ENCODE assay signal across 7 mouse cellular contexts in the genomic region with DNA sequence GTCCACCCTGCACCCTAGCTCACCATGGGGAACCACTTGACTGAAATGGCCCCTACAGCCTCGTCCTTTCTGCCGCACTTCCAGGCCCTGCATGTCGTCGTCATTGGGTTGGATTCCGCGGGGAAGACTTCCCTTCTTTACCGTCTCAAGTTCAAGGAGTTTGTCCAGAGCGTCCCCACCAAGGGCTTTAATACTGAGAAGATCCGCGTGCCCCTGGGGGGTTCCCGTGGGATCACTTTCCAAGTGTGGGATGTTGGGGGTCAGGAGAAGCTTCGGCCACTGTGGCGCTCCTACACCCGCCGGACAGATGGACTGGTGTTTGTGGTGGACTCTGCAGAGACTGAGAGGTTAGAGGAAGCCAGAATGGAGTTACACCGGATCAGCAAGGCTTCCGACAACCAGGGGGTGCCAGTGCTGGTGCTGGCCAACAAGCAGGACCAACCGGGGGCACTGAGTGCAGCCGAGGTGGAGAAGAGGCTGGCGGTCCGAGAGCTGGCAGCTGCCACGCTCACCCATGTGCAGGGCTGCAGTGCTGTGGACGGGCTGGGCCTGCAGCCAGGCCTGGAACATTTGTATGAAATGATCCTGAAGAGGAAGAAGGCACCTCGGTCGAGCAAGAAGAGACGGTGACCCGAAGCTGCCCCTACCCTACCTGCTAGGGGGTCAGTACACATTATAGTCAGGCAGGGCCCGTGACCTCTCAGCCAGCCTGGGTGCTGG. TPM values are rescaled to one million over a fixed set of nuclear protein-coding genes. Genes with fewer than 3 reads are reported as not detected.
A peak's percentile ranks its signal among the peaks of the same experiment; 100 is the strongest.
DNase-seq lines count a peak whose midpoint lies in the region; ATAC-seq lines count a peak whose summit lies in the region.

No protein-coding gene starts in this region.

- H3K4me1 ChIP-seq in intestine, embryonic 14.5 days (replicated peaks; ENCODE audit: control insufficient read depth, insufficient read depth, low read length) = peaks cover 8% of the 10 kb centered on the region; the same call in 1 of the 2 replicates

- no peaks in the 10 kb centered on the region for H3K9me3 ChIP-seq in intestine, embryonic 14.5 days (ENCODE audit: control insufficient read depth, low read length)

- no peaks in the 10 kb centered on the region for H3K27me3 ChIP-seq in intestine, embryonic 14.5 days (replicated peaks; ENCODE audit: control insufficient read depth, insufficient read depth, low read length)

- H3K4me3 ChIP-seq in intestine, embryonic 14.5 days (ENCODE audit: low read depth, low read length) = peak overlapping the region; percentile 45; the same call in 1 of the 2 replicates

- no peak for ATAC-seq in intestine, embryonic 14.5 days (replicated peaks; ENCODE audit: low FRiP score, low TSS enrichment, low read depth)
- ATAC-seq in granulocyte monocyte progenitor cell, adult 5-6 weeks (replicated peaks; ENCODE audit: poor library complexity, severe bottlenecking) = no peak

- no peak overlapping the region for H3K27ac ChIP-seq in intestine, embryonic 14.5 days (ENCODE audit: low read depth)

- H3K36me3 ChIP-seq in intestine, embryonic 14.5 days (ENCODE audit: control insufficient read depth, insufficient read depth, low read length) = no peaks in the 10 kb centered on the region

- 60% methylated on average over 28 of the region's 28 CpGs for WGBS in intestine, embryonic 14.5 days

- peak; percentile 33 for DNase-seq in ovary, postnatal 36 days (ENCODE audit: low spot score)
- no peak for DNase-seq in ovary, postnatal 14 days (ENCODE audit: low spot score)
- peak; percentile 40 for DNase-seq in gastrocnemius, postnatal 25 days
- no peak for DNase-seq in intestine, embryonic 14.5 days (ENCODE audit: low spot score)
- peak; percentile 32 to 48 for DNase-seq in lung, postnatal 4 days
- no peak for DNase-seq in retina, postnatal 1 day

- 0 out of 2 replicates have a peak overlapping the region, but pooled peaks have one; percentile 20 for H3K9ac ChIP-seq in intestine, embryonic 14.5 days (ENCODE audit: low read length)

- H3K4me2 ChIP-seq in intestine, embryonic 14.5 days (ENCODE audit: low read length) = peak overlapping the region; percentile 59

RNA-seq across cellular contexts. Expression of a gene that starts 1.4 kb away (rescaled TPM):
- 1 to 10 TPM; 5.7 to 5.8 TPM for total RNA-seq in gastrocnemius, postnatal 25 days (2021)
- polyA plus RNA-seq in intestine, embryonic 14.5 days (2014; fragmentation: Nextera tagmentation; extraction: Ambion mirVana) = 7.8 and 8.3 TPM in 2 replicates
- 1.1 TPM in 1 of 2 replicates, not detected in the other for total RNA-seq in granulocyte monocyte progenitor cell, adult 5-6 weeks (2014; fragmentation: Nextera tagmentation)
- total RNA-seq in granulocyte monocyte progenitor cell, adult 5-6 weeks (2017) = 0.34 and 0.77 TPM in 2 replicates

RNA-seq across cellular contexts. Expression of a gene that starts 39.8 kb away (rescaled TPM):
- 10 to 100 TPM; 21.6 to 25.0 TPM for total RNA-seq in gastrocnemius, postnatal 25 days (2021)
- 30.8 and 44.8 TPM in 2 replicates for polyA plus RNA-seq in intestine, embryonic 14.5 days (2014; fragmentation: Nextera tagmentation; extraction: Ambion mirVana)
- total RNA-seq in granulocyte monocyte progenitor cell, adult 5-6 weeks (2014; fragmentation: Nextera tagmentation) = 6.4 and 28.8 TPM in 2 replicates
- total RNA-seq in granulocyte monocyte progenitor cell, adult 5-6 weeks (2017) = 6.2 and 17.0 TPM in 2 replicates

Comparison
In these comparisons a context has a peak if more than half of its experiments do, and no peak if none do; other contexts are left out.
1. DNase-seq: peak in ovary, postnatal 36 days (single experiment), gastrocnemius, postnatal 25 days (single experiment) and lung, postnatal 4 days (2 of 2); none in ovary, postnatal 14 days (single experiment), intestine, embryonic 14.5 days (single experiment) and retina, postnatal 1 day (single experiment).